Mouse (Mus musculus) bone marrow macrophage, adult 2 months (primary cell): Measurements from ENCODE around the gene Foxl1.

Experiments
- CTCF ChIP-seq: IDR thresholded peaks from 2 replicates; pipeline ENCODE4 v1.5.1; 2012; ENCODE audit warnings: low read depth, mild to moderate bottlenecking, low read length, moderate library complexity
- POLR2A ChIP-seq: IDR thresholded peaks from 2 replicates; pipeline ENCODE4 v1.6.1; 2012; ENCODE audit warnings: mild to moderate bottlenecking, low read depth, low read length, borderline replicate concordance

DNA sequence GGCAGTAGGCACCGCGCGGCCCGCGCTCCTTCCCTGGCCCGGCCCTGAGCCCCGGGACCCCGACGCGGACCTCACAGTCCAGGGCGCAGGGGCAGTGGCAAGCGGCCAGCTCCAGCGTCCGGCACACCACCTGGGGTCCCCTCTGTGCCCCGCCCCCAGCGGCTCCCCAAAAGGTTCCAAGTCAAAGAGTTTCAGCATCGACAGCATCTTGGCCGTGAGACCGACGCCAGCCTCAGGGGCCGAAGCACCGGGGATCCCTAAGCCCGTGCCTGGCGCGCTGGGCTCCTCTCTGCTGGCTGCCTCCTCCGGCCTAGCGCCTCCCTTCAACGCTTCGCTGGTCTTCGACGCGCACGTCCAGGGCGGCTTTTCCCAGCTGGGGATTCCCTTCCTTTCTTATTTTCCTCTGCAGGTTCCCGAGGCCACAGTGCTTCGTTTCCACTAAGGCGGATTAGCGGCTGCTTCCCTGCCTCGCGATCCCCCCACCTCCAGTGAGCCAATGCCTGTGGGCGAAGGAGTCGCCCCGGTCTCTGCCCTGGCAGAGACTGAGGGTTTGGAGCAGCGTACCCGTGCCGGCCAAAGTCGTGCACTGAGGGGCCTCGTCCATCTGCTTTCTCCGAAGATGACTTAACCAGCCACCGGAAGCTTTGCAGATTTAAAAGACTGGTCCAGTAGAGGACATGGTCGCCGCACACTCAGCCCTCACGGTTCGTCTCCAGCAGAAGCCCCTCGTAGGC, 958 bp downstream of the Foxl1 start:
- TF ChIP-seq CTCF (no peak), POLR2A (no peak)
